Mouse (Mus musculus): ENCODE results near the gene Ccnl1.
A peak's percentile ranks its signal among the peaks of the same experiment; 100 is the strongest.

Ccnl1 gene

GRCm38 (mm10) chr3:65958102-65958839 is at the start of gene Ccnl1:
Gene Ccnl1, minus strand, starts transcription at chr3:65958249.
- DNase-seq (ENCODE audit: low read depth, low spot score), result peak; percentile 95

GRCm38 (mm10) chr3:66004989-66005388 is 46.9 kb upstream of the Ccnl1 start:
- DNase-seq (ENCODE audit: low read depth, low spot score), result no peak

GRCm38 (mm10) chr3:66004220-66004951 is 46.3 kb upstream of the Ccnl1 start:
- peak; percentile 42 for DNase-seq (ENCODE audit: low read depth, low spot score)

GRCm38 (mm10) chr3:66000400-66000799 is 42.4 kb upstream of the Ccnl1 start:
- DNase-seq (ENCODE audit: low read depth, low spot score), result no peak

- peak; percentile 35 for DNase-seq (ENCODE audit: low read depth, low spot score)
These were observed 39.4 kb upstream of the Ccnl1 start for GRCm38 (mm10) chr3:65997360-65998008.

GRCm38 (mm10) chr3:65992395-65993340 is 34.6 kb upstream of the Ccnl1 start:
- DNase-seq (ENCODE audit: low read depth, low spot score), result no peak

GRCm38 (mm10) chr3:65990957-65991646 is 33.1 kb upstream of the Ccnl1 start:
- DNase-seq (ENCODE audit: low read depth, low spot score), result peak; percentile 65

GRCm38 (mm10) chr3:65990524-65990923 is 32.5 kb upstream of the Ccnl1 start:
- DNase-seq (ENCODE audit: low read depth, low spot score), result no peak

GRCm38 (mm10) chr3:65988711-65989495 is 30.9 kb upstream of the Ccnl1 start:
- no peak for DNase-seq (ENCODE audit: low read depth, low spot score)

GRCm38 (mm10) chr3:65976296-65976695 is 18.2 kb upstream of the Ccnl1 start:
- DNase-seq (ENCODE audit: low read depth, low spot score), result no peak

GRCm38 (mm10) chr3:65975317-65975716 is 17.3 kb upstream of the Ccnl1 start:
- DNase-seq (ENCODE audit: low read depth, low spot score), result peak; percentile 81

GRCm38 (mm10) chr3:65974232-65975058 is 16.4 kb upstream of the Ccnl1 start:
- DNase-seq (ENCODE audit: low read depth, low spot score), result peak; percentile 98

GRCm38 (mm10) chr3:65973501-65974231 is 15.6 kb upstream of the Ccnl1 start:
- DNase-seq (ENCODE audit: low read depth, low spot score), result no peak

- no peak for DNase-seq (ENCODE audit: low read depth, low spot score)
These were observed 11.1 kb upstream of the Ccnl1 start for GRCm38 (mm10) chr3:65969196-65969595.

GRCm38 (mm10) chr3:65966360-65966759 is 8.3 kb upstream of the Ccnl1 start:
- DNase-seq (ENCODE audit: low read depth, low spot score), result no peak

GRCm38 (mm10) chr3:65962270-65962930 is 4.4 kb upstream of the Ccnl1 start:
- DNase-seq (ENCODE audit: low read depth, low spot score), result no peak

- no peak for DNase-seq (ENCODE audit: low read depth, low spot score)
These were observed 2.4 kb upstream of the Ccnl1 start for GRCm38 (mm10) chr3:65960291-65960945.
